Mouse (Mus musculus): ENCODE results near the gene Efcab5.

DNA sequence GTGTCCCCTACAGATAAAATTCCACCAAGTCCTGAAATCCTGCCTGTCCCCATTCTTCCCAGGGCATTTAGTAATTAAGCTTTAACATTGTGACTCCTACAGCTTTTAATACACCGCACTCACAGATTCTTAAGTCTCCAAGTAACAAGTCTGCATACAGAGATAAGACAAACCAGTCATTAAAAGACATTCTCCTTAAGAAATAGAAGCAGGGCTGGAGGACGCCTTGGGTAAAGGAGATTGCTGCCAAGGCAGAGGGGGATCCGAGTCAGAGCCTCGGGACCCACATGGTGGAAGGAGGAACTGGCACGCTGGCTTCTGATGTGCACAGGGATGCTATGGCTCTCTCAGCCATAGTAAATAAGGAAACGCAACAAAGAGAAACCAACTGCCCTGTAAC is 48.8 kb downstream of the Efcab5 start:
- TF ChIP-seq CTCF (IDR thresholded peaks at IDR 0.05; ENCODE audit: low read depth, low read length): no peak
- TF ChIP-seq GATA1 (IDR thresholded peaks at IDR 0.05; ENCODE audit: borderline replicate concordance, low read length): no peak
- TF ChIP-seq TAL1 (conservative IDR thresholded peaks at IDR 0.05; ENCODE audit: low read depth, low read length): no peak
- TF ChIP-seq GATA2 (IDR thresholded peaks at IDR 0.05; ENCODE audit: borderline replicate concordance, low read depth, low read length): no peak
- no peak for TF ChIP-seq POLR2AphosphoS5 (IDR thresholded peaks at IDR 0.05; ENCODE audit: insufficient replicate concordance, low read depth, low read length)
